Mouse (Mus musculus) frontal cortex, adult 2 months (tissue): Measurements from ENCODE around the gene Igf2bp3. TPM values are rescaled to one million over a fixed set of nuclear protein-coding genes. Genes with fewer than 3 reads are reported as not detected.

Experiments used
- DNase-seq, 2 experiments: peaks; one replicate each; pipeline ENCODE4 v3.0.0; 2022; ENCODE audit warnings: low spot score in 1 of 2; ENCODE audit errors: extremely low spot score in 1 of 2
- polyA plus RNA-seq: library from polyadenylated mRNA; depleted of rRNA; stranded (reverse); fragments of >200 nt; gene quantifications from 2 replicates; pipeline ENCODE4 v1.2.3, GENCODE M21; 2012

The Igf2bp3 gene
- polyA plus RNA-seq, 1 experiment = 0.06 TPM

DNA sequence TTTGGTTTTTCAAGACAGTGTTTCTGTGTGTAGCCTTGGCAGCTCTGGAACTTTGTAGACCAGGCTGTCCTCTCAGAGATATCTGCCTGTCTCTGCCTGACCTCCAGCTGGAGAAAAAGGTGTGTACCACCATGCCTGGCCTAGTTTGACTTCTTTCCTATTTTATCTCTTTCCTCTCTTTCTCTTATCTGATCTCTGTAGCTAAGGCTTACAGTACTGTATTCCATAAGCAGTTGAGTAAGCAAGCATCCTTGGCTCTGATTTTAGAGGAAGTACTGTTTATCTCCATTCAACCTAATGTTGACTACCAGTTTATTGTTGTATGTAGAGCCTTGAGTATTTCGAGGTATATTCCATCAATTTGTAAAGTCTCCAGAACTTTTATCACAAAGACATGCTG is 135.4 kb downstream of the Igf2bp3 start:
- no peak for DNase-seq

GRCm38 (mm10) chr6:49077894-49078293 is 136.9 kb downstream of the Igf2bp3 start:
- no peak for DNase-seq

GRCm38 (mm10) chr6:49074117-49074490 is 140.7 kb downstream of the Igf2bp3 start:
- DNase-seq = no peak

DNA sequence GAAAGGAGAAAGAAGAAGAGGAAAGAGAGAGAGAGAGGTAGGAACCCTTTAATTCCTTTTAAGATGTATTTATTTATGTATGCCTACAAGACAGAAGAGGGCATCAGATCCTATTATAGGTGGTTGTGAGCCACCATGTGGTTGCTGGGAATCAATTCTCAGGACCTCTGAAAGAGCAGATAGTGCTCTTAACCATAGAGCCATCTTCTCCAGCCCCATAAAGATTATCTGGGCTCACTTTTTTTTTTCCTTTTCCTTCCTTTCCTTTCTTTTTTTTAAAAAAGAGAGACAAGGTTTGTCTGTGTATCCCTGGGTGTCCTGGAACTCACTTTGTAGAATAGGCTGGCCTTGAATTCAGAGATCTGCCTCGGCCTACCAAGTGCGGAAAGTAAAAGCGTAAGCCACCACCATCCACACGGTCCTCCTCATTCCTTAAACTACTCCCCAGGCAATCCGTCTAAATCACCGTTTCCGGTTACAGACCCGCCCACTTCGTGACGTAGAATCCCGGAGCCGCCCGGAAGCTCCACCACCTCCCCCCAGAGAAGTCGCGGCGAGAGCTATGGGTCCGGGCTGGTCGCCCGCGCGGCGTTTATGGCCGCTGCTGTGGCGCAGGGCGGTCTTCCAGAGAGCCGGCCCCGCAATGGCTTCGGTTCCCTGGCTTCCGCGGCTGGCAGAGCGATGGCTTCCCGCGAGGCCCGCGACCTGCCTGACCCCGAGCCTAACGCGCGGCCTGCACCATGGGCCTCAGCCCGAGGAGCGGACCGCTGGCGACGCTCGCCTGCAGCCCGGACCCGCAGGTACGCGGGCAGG is 141.2 kb downstream of the Igf2bp3 start, which contains the start of gene Malsu1:
TSS of gene Malsu1 (plus strand) at position 492 of the 813 bp plus-strand sequence.
- peak; percentile 92 to 97 for DNase-seq

- DNase-seq = no peak
Observed at GRCm38 (mm10) chr6:49068361-49068760, 146.4 kb downstream of the Igf2bp3 start.

GRCm38 (mm10) chr6:49057053-49058021 is 157.4 kb downstream of the Igf2bp3 start:
- DNase-seq = peak in 1 of 2 experiments; percentile 86

- DNase-seq = no peak
Observed at GRCm38 (mm10) chr6:49056009-49056408, 158.7 kb downstream of the Igf2bp3 start.

GRCm38 (mm10) chr6:49055256-49055733 is 159.5 kb downstream of the Igf2bp3 start:
- DNase-seq = no peak

DNA sequence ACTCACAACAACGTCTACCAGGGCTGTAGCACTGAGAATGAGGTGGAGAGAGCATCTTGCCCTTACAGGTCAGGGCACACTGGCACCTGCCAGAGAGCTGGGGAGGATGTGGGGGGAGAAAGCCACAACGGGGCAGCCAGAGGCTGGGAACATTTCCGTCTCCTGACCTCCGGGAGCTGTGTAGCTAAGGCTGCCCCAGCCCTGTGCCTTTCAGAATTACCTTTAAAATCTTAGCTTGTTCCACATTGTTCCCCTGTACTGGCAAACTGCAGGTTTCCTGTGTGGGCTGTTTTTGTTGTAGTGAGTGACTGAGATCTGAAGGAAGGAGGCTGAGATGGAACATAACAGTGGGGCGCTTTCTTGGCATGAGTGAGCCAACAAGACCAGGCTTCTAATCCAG is 162.6 kb downstream of the Igf2bp3 start:
- DNase-seq = no peak

GRCm38 (mm10) chr6:49050677-49051410 is 163.9 kb downstream of the Igf2bp3 start:
- DNase-seq = no peak

DNA sequence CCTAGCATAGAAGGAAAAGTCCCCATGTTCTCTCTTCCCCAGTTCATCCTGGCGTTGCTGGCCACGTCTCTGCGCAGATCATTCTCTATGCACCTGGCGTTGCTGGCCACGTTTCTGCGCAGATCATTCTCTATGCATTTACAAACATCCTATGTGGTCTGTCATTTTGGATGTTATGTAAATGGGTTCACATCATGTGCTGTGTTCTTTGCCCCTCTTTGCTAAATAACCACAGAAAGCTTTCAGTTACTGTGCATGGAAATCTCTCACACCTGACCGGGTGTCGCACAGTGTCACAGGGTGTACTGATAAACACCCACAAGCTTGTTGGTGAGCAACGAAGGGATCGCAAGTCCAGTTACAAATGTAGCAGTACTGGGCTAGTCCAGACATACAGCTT is 166.4 kb downstream of the Igf2bp3 start:
- no peak for DNase-seq

DNA sequence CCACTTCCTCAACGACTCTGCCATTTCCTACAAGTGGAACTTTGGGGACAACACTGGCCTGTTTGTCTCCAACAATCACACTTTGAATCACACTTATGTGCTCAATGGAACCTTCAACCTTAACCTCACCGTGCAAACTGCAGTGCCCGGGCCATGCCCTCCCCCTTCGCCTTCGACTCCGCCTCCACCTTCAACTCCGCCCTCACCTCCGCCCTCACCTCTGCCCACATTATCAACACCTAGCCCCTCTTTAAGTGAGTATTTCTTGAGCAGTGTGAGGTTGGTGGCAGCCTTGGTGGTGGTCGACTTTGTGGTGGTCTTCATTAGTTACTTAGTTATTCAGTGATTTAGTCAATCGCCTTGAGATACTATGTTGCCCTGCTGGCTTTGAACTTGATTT is 166.9 kb downstream of the Igf2bp3 start:
- no peak for DNase-seq

- DNase-seq = no peak
Observed at GRCm38 (mm10) chr6:49046976-49047375, 167.8 kb downstream of the Igf2bp3 start.

GRCm38 (mm10) chr6:49046502-49046901 is 168.3 kb downstream of the Igf2bp3 start:
- DNase-seq = no peak

GRCm38 (mm10) chr6:49039470-49040180 is 175.1 kb downstream of the Igf2bp3 start:
- DNase-seq = peak in 1 of 2 experiments; percentile 80

DNA sequence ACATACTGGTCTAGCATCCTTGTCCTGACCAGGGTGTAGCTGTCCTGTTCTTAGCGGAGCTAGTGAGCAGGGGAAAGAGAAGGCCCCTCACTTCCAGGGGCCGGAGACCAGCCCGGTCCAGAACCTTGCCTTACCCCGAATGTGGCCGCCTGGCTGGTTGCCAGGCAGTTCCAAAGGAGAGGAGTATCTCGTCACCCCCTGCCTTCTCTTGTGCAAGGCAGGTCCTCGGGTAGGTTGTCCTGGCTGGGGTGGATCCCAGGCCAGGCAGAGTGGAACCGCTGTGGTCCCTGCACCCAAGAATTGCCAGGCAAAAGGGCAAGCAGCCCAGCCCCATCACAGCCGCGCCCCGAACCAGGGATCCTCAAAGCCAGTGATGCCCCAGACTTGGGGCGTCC is 177.5 kb downstream of the Igf2bp3 start:
- no peak for DNase-seq

DNA sequence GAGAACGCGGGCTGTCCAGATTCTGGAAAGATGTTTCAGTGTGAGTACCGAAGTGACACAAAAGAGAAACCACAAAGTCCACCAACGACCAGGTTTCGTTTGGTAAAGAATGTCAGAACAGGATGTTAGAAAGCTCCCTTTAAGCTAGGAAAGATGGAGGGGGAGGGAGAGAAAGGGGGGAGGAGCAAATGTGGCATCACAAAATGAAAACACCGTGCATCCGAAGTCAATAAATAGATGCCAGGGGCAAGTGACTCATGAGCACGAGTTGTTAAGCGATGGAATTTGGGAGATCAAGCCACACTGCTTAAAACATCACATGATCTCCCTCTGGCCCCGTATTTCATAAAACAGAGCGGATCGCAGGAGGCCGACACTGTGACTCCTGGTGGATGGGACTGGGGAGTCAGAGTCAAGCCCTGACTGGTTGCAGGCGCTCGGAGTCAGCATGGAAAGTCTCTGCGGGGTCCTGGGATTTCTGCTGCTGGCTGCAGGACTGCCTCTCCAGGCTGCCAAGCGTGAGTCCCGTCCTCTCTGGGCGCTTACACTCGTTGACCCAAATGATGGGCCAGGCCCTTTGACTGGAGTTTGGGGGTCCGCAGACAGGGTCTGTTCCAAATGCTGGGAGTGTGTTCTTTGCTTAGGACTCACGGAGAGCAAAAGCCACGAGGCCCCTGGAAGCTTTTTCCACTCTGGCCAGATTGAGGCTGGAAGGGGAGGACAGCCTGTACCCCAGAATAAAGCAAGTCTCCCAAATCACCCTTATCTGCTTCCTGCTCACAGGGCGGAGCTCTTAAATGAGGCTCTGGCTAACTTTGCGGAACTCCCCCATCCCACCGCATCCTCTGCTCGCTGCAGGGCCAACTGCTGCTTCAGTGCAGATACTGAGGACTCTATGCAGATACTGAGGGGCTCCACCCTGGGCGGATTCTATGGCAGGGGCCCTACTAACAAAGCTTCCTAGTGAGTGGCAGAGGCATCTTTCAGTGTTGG is 178.2 kb downstream of the Igf2bp3 start, which contains the start of gene Gpnmb:
TSS of gene Gpnmb (plus strand) at position 272 of the 993 bp plus-strand sequence.
- DNase-seq = no peak
